ENCODE assay signal across 30 mouse cellular contexts in genomic region chr4:47236104-47236503, GRCm38 (mm10). TPM values are rescaled to one million over a fixed set of nuclear protein-coding genes. Genes with fewer than 3 reads are reported as not detected.
"Had no signal": no experiment of that assay in that cellular context is flagged by ENCODE, and none has a peak within 500 bp of the region (broad histone marks: within the 10 kb centered on the region; RNA-seq: fewer than 3 reads in every experiment).

No protein-coding gene starts in this region.

- H3K9ac ChIP-seq: heart, embryonic 12.5 days; heart, embryonic 13.5 days; heart, embryonic 15.5 days; hindbrain, embryonic 12.5 days; hindbrain, embryonic 13.5 days; hindbrain, embryonic 14.5 days; hindbrain, embryonic 15.5 days; intestine, embryonic 15.5 days; kidney, embryonic 15.5 days had no signal

- H3K36me3 ChIP-seq: heart, embryonic 12.5 days; heart, embryonic 13.5 days; heart, embryonic 15.5 days; hindbrain, embryonic 10.5 days; hindbrain, embryonic 12.5 days; hindbrain, embryonic 13.5 days; hindbrain, embryonic 15.5 days; intestine, embryonic 15.5 days; kidney, embryonic 15.5 days had no signal

- H3K4me3 ChIP-seq: heart, embryonic 12.5 days; heart, embryonic 13.5 days; heart, embryonic 15.5 days; hindbrain, embryonic 10.5 days; hindbrain, embryonic 12.5 days; hindbrain, embryonic 13.5 days; hindbrain, embryonic 15.5 days; intestine, embryonic 15.5 days; kidney, embryonic 15.5 days; layer of hippocampus, adult 2 months; left cerebral cortex, adult 2 months had no signal

- DNase-seq: heart, postnatal 10 days; heart, postnatal 14 days; heart, postnatal 36 days; heart, postnatal 4 days; kidney, adult 11 months; kidney, adult 18-20 months; kidney, adult 2 months; kidney, adult 8-10 months; kidney, adult 9 months; kidney, postnatal 10 days; kidney, postnatal 14 days; kidney, postnatal 25 days; kidney, postnatal 36 days; kidney, postnatal 4 days; layer of hippocampus, adult 9-11 months; layer of hippocampus, postnatal 36 days had no signal

- H3K9me3 ChIP-seq: heart, embryonic 12.5 days; heart, embryonic 13.5 days; heart, embryonic 15.5 days; hindbrain, embryonic 10.5 days; hindbrain, embryonic 12.5 days; hindbrain, embryonic 13.5 days; hindbrain, embryonic 15.5 days; intestine, embryonic 15.5 days; kidney, embryonic 15.5 days had no signal

- H3K27me3 ChIP-seq: heart, embryonic 15.5 days; hindbrain, embryonic 12.5 days; hindbrain, embryonic 13.5 days; hindbrain, embryonic 15.5 days; intestine, embryonic 15.5 days; kidney, embryonic 15.5 days had no signal

- H3K27ac ChIP-seq: heart, embryonic 13.5 days; heart, embryonic 15.5 days; hindbrain, embryonic 10.5 days; hindbrain, embryonic 12.5 days; hindbrain, embryonic 13.5 days; hindbrain, embryonic 14.5 days; hindbrain, embryonic 15.5 days; intestine, embryonic 15.5 days; kidney, embryonic 15.5 days; kidney, postnatal 0 days; layer of hippocampus, adult 2 months; left cerebral cortex, adult 2 months had no signal

RNA-seq across cellular contexts. Expression of gene Col15a1, which starts 28.1 kb away (rescaled TPM):
- total RNA-seq: hematopoietic stem cell, adult 5-6 weeks had no signal
